ENCODE assay signal across 8 mouse cellular contexts in the genomic region with DNA sequence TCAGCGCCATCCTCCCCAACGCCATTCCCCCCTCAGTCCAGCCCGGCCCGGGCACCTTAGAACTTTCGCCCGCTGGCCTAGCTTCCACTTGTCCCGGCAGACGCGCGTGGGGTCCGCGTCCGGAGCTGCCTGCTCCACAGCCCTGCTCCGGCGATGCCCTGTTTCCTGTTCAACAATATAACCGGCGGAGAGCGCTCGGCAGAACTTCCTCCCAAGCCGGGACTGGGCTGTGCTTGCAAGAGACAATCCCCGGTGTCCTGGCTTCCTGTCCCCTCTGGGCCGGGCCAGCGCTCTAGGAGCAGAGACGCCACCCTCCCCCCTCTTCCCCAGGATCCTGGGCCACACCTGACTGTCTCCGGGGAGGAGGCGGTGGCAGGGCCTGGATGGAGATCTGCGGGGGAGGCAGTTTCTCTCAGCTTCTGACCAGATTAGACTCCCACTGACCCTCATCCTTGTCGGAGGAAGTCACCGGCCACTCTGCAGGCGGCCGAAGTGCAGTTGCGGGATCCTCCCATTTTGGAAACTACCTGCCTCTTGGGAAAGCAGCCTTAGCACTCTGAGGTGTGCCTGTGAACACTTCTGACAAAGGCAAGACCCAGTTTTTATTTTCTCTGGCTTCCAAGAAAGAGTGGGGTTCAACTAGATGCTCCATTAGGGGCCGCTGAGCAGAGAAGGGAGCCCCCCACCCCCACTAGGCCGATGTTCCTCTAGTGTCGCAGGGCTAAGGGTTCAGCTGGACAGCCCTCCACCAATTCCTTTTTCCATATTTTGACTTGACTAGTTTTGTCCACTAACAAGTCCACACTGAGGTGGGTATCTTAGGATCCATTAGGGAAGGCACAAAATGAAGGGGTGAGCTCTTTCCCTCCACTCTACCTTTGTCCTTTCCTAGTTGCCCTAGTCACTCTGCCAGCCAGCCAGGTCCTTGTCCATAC. TPM values are rescaled to one million over a fixed set of nuclear protein-coding genes. Genes with fewer than 3 reads are reported as not detected.
DNase-seq lines count a peak whose midpoint lies in the region; ATAC-seq and TF ChIP-seq lines count a peak whose summit lies in the region.

TSS of gene Arhgap27 (minus strand) at position 479 of the 935 bp plus-strand sequence.

- peak within 1 kb of the TSS; percentile 45 for H3K4me2 ChIP-seq in forebrain, embryonic 15.5 days (replicated peaks)

- peak within 1 kb of the TSS; percentile 85 for H3K9ac ChIP-seq in ES-E14 (ENCODE audit: insufficient read depth, low read depth, low read length, poor library complexity, severe bottlenecking)
- peak within 1 kb of the TSS; percentile 27 for H3K9ac ChIP-seq in forebrain, embryonic 15.5 days (replicated peaks)

- intact Hi-C loops in heart, postnatal 36 days (cut with DNase I): loop anchor here (2.0 kb wide), 1 partner anchor 19 kb away; no protein-coding TSS in a partner anchor

- 2% methylated on average over 35 of the region's 35 CpGs for WGBS in forebrain, embryonic 15.5 days

- ATAC-seq in forebrain, embryonic 15.5 days (replicated peaks): no peak
- ATAC-seq in erythroid progenitor cell, adult 5-6 weeks (replicated peaks; ENCODE audit: low FRiP score, poor library complexity, severe bottlenecking): no peak

- in situ Hi-C loops in ES-E14 (cut with MboI; ENCODE audit: low sequenced_read_pairs in 2 of 2, unreplicated experiment in 2 of 2): no loop called here

- peaks cover 23% of the 10 kb centered on the region for H3K36me3 ChIP-seq in ES-E14 (ENCODE audit: control insufficient read depth, insufficient read depth, low read length, poor library complexity, severe bottlenecking)
- peaks cover 8% of the 10 kb centered on the region; the same call in 1 of the 2 replicates for H3K36me3 ChIP-seq in forebrain, embryonic 15.5 days

- H3K27ac ChIP-seq in ES-E14 (ENCODE audit: insufficient read depth, low read depth, low read length, poor library complexity, severe bottlenecking): peak within 1 kb of the TSS; percentile 41; the same call in 1 of the 2 replicates
- no peak within 1 kb of the TSS for H3K27ac ChIP-seq in forebrain, embryonic 15.5 days (replicated peaks)

- H3K4me1 ChIP-seq in ES-E14 (ENCODE audit: control insufficient read depth in 2 of 2, insufficient read depth in 2 of 2, low read length in 2 of 2, poor library complexity in 1 of 2): peaks cover 0 to 18% of the 10 kb centered on the region in 2 experiments; a peak in 2 of 4 replicates
- H3K4me1 ChIP-seq in forebrain, embryonic 15.5 days: peaks cover 38% of the 10 kb centered on the region

- DNase-seq in ES-E14 (ENCODE audit: low read depth, low spot score): no peak
- peak; percentile 77 to 84 for DNase-seq in adrenal gland, postnatal 36 days
- DNase-seq in heart, postnatal 36 days: peak; percentile 76 to 81
- DNase-seq in layer of hippocampus, adult 8-10 months (ENCODE audit: low spot score in 2 of 2): peak in 1 of 2 experiments; percentile 29
- peak; percentile 92 for DNase-seq in lung, postnatal 36 days
- DNase-seq in right cerebral cortex, adult 2 months (ENCODE audit: low spot score in 2 of 2): peak; percentile 47

- H3K4me3 ChIP-seq in ES-E14 (ENCODE audit: insufficient read depth in 1 of 2, low read depth in 1 of 2, low read length in 2 of 2, poor library complexity in 1 of 2, severe bottlenecking in 1 of 2): peak within 1 kb of the TSS; percentile 79 to 80
- peak within 1 kb of the TSS; percentile 32 for H3K4me3 ChIP-seq in forebrain, embryonic 15.5 days

- H3K27me3 ChIP-seq in forebrain, embryonic 15.5 days: peaks cover 55% of the 10 kb centered on the region

- H3K9me3 ChIP-seq in ES-E14 (ENCODE audit: control insufficient read depth, insufficient read depth, low read depth, low read length): no peaks in the 10 kb centered on the region
- no peaks in the 10 kb centered on the region for H3K9me3 ChIP-seq in forebrain, embryonic 15.5 days

TF ChIP-seq in ES-E14, 5 proteins besides CTCF, POLR2A, EP300 and RAD21:
- no peak for TF ChIP-seq ZNF384 (IDR thresholded peaks at IDR 0.05; ENCODE audit: low read depth, low read length)
- TF ChIP-seq CHD2 (IDR thresholded peaks at IDR 0.05; ENCODE audit: low read depth, low read length): no peak
- no peak for TF ChIP-seq MAFK (IDR thresholded peaks at IDR 0.05; ENCODE audit: insufficient read depth, low read depth, low read length)
- TF ChIP-seq ZC3H11A (IDR thresholded peaks at IDR 0.05; ENCODE audit: borderline replicate concordance, low read depth, low read length): no peak
- no peak for TF ChIP-seq HCFC1 (IDR thresholded peaks at IDR 0.05; ENCODE audit: borderline replicate concordance, insufficient read depth, low read length)

RNA-seq across cellular contexts. Expression of gene Arhgap27, which starts in this region (rescaled TPM):
- 7.8 and 8.2 TPM in 2 replicates for total RNA-seq in ES-E14 (2012; rRNA removed)
- total RNA-seq in adrenal gland, postnatal 36 days (2021): 10 to 100 TPM; 10.1 to 16.3 TPM
- 2.5 and 3.0 TPM in 2 replicates for polyA plus RNA-seq in forebrain, embryonic 15.5 days (2015; fragmentation: Nextera tagmentation; extraction: Ambion mirVana)
- total RNA-seq in heart, postnatal 36 days (2021): 10 to 100 TPM; 16.3 to 17.6 TPM
- total RNA-seq in layer of hippocampus, adult 8-10 months (2022): 10 to 100 TPM in 3 of 4 experiments, 1 to 10 TPM in 1; 9.8 to 19.8 (median 15.6) TPM
- 2.1 and 7.6 TPM in 2 replicates for total RNA-seq in erythroid progenitor cell, adult 5-6 weeks (2015; ENCODE audit: low replicate concordance)
- total RNA-seq in erythroid progenitor cell, adult 5-6 weeks (2017; ENCODE audit: low replicate concordance): 3.0 and 4.8 TPM in 2 replicates
